Mouse (Mus musculus) forebrain, postnatal 0 days (tissue): ENCODE data around the gene Hnrnpk. TPM values are rescaled to one million over a fixed set of nuclear protein-coding genes. Genes with fewer than 3 reads are reported as not detected.
A peak's percentile ranks its signal among the peaks of the same experiment; 100 is the strongest.

Experiments used
- ATAC-seq: fragments of 200-750 bp; cut with Nextera tagmentation; 2 replicates; pipeline ENCODE4 v1.8.0; 2017; ENCODE audit warnings: mild to moderate bottlenecking, moderate library complexity
- DNase-seq: peaks from one replicate; pipeline ENCODE4 v3.0.0-alpha.2; 2015
- H3K27ac ChIP-seq: fragments of 300-500 bp; sonication (generic); 2 replicates; pipeline ENCODE4 v1.5.1; 2014; ENCODE audit warnings: low read depth, mild to moderate bottlenecking, antibody characterized with exemption, low read length, moderate library complexity, mixed read lengths
- H3K27me3 ChIP-seq: fragments of 300-500 bp; sonication (generic); 2 replicates; pipeline ENCODE4 v1.6.1; 2014; ENCODE audit warnings: mild to moderate bottlenecking, low read length, mixed read lengths; ENCODE audit not compliant: insufficient read depth
- H3K36me3 ChIP-seq: fragments of 300-500 bp; sonication (generic); 2 replicates; pipeline ENCODE4 v1.6.1; 2014; ENCODE audit warnings: mild to moderate bottlenecking, moderate library complexity; ENCODE audit not compliant: insufficient read depth
- H3K4me1 ChIP-seq: fragments of 300-500 bp; sonication (generic); 2 replicates; pipeline ENCODE4 v1.6.1; 2014; ENCODE audit warnings: antibody characterized with exemption; ENCODE audit not compliant: insufficient read depth
- H3K4me2 ChIP-seq: fragments of 300-500 bp; sonication (generic); 2 replicates; pipeline ENCODE4 v1.6.1; 2014; ENCODE audit warnings: low read depth, mild to moderate bottlenecking, moderate library complexity
- H3K4me3 ChIP-seq: fragments of 300-500 bp; sonication (generic); 2 replicates; pipeline ENCODE4 v1.5.1; 2014; ENCODE audit warnings: low read depth, low read length, mixed read lengths
- H3K9ac ChIP-seq: fragments of 300-500 bp; sonication (generic); 2 replicates; pipeline ENCODE4 v1.6.1; 2014; ENCODE audit warnings: mild to moderate bottlenecking
- H3K9me3 ChIP-seq: fragments of 300-500 bp; sonication (generic); 2 replicates; pipeline ENCODE4 v1.6.1; 2016; ENCODE audit warnings: low read length
- CTCF ChIP-seq: sonication (generic); IDR thresholded peaks from 2 replicates; pipeline ENCODE4 v1.5.1; 2016; ENCODE audit warnings: antibody characterized with exemption, control low read depth, low read depth
- WGBS: fragments of 180-500 bp; shearing (Covaris S2); extraction: QIAGEN DNeasy Blood & Tissue Kit; methylation state at CpG from one replicate; pipeline ENCODE4 v1.1.7; 2014; 5-methylcytosine and 5-hydroxymethylcytosine counted together
- microRNA counts: library from miRNA; unstranded; fragments of <30 nt; microRNA quantifications from one replicate; lab custom pipeline; 2015
- microRNA-seq, 2 experiments: library from miRNA; unstranded; fragments of <30 nt; microRNA quantifications; one replicate each; pipeline ENCODE4; 2016
- polyA plus RNA-seq: library from polyadenylated mRNA; unstranded; fragments of >200 nt; fragmentation: Nextera tagmentation; extraction: Ambion mirVana; gene quantifications from 2 replicates; pipeline ENCODE4 v1.2.1, GENCODE M21; 2015
- total RNA-seq: library from RNA; depleted of rRNA; stranded (reverse); fragments of >200 nt; gene quantifications from 2 replicates; pipeline ENCODE4 v1.2.3, GENCODE M21; 2014; rRNA removed

The Hnrnpk gene
- total and polyA plus RNA-seq, 2 experiments from 2014 or later, result 787 to 1,166 TPM

DNA sequence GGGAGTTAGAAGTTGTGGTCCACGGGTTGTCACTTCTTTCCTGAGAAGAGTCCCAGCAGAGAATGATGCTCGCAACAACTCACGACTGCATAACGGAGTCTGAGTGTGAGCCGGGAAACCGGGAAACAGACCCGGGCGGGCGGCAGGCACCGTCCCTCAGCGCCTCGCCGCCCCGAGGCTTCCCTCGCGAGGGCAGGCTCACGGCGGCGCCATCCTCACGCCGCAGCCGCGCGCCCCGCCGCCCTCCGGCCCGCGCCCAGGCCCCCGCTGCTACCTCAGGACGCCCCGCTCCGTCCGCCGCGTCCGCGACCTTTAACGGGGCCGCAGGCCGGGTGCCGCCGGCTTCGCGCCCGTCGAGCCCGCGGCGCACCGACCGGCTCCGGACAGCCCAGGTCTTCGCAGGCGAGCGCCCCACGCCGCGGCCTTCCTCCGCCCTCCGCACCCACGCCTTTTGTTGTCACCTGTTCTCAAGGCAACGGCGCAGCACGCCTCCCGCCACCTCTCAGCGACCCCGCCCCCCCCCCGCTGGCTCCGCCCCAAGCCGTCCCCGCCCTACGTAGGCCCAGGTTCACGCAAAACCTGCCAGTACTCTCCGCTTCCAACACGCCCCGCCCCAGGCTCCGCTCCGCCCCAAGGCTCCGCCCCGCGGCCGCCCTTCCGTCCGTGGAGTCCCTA is 44.4 kb downstream of the Hnrnpk start, which contains the start of gene Kif27:
Gene Kif27, minus strand, starts transcription at position 494 of the 675 bp plus-strand sequence.
- H3K4me3 ChIP-seq, result peak within 1 kb of the TSS; percentile 68
- peak within 1 kb of the TSS; percentile 54; the same call in 1 of the 2 replicates for H3K27ac ChIP-seq
- no peaks in the 10 kb centered on the region for H3K27me3 ChIP-seq
- 3% methylated on average over 81 of the region's 85 CpGs for WGBS
- peak within 1 kb of the TSS; percentile 60 for H3K9ac ChIP-seq
- no peaks in the 10 kb centered on the region for H3K36me3 ChIP-seq
- no peaks in the 10 kb centered on the region for H3K9me3 ChIP-seq
- ATAC-seq, result peak; percentile 96
- peak; percentile 78 for DNase-seq
- no peaks in the 10 kb centered on the region for H3K4me1 ChIP-seq
- peak within 1 kb of the TSS; percentile 94 for H3K4me2 ChIP-seq
- TF ChIP-seq CTCF, result no peak

DNA sequence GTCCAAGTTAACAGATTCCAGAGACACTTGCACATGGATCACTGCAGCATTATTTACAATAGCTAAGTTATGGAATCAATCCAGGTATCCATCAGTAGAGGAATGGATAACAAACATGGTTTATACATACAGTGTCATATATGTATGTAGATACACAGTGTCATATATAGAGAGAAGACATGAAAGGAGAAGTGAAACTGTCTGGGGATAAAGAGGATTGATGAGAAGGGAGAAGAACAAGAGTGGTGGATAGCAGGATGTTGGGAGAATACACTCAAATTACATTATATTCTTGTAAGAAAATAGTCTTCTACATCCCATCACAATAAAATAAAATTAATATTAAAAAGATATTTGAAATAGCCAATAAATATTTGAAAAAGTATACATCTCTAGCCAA is 50.1 kb downstream of the Hnrnpk start:
- Histone ChIP-seq H3K27me3 (no peaks in the 10 kb centered on the region), H3K9ac (no peak overlapping the region), H3K4me1 (no peaks in the 10 kb centered on the region), H3K9me3 (no peaks in the 10 kb centered on the region), H3K4me2 (no peak overlapping the region), H3K4me3 (no peak overlapping the region), H3K36me3 (no peaks in the 10 kb centered on the region), H3K27ac (no peak overlapping the region)
- DNase-seq, result no peak
- no peak for TF ChIP-seq CTCF
- ATAC-seq, result no peak

DNA sequence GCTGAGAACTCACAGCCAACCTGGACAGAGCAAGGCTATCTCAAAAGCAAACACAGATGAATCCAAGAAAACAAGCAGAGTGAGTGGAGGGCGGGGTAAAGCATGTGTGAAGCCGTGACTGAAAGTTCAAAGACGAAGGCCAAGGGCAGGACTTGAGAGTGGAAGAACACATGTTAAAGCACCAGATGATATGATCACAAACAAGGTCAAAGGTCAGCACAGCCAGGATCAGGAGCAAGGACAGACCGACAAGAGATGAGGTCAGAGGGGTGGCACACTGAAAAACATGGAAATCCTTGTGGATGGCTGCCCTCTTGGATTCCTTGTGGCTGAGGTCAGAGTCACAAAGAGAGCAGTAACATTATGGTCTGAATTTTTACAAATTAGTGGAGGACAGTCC is 52.5 kb downstream of the Hnrnpk start:
- H3K36me3 ChIP-seq, result no peaks in the 10 kb centered on the region
- H3K9me3 ChIP-seq, result no peaks in the 10 kb centered on the region
- no peaks in the 10 kb centered on the region for H3K27me3 ChIP-seq
- no peaks in the 10 kb centered on the region for H3K4me1 ChIP-seq
- no peak for TF ChIP-seq CTCF
- WGBS, result 78% methylated on average over 4 of the region's 4 CpGs
- H3K4me3 ChIP-seq, result no peak overlapping the region
- no peak overlapping the region for H3K27ac ChIP-seq
- no peak for ATAC-seq
- H3K9ac ChIP-seq, result no peak overlapping the region
- no peak for DNase-seq
- H3K4me2 ChIP-seq, result no peak overlapping the region

DNA sequence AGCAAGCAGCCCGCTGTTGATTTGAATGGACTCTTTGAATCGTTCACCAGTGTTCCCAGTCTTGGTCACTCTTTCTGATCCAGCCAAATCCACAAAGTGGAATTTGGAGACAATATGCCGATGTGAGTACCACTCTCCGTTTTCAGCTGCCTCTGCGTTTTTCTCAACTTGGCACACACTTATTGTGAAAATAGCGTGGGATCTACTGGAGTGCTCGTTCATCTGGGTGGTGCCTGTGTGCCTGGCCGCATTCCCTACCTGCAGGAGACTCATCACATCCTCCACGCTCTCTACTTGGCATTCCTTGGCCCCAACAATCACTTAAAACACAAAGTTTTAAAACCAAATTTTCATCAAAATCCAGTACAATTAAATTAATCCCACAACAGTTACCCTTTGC is 58.6 kb downstream of the Hnrnpk start:
- no peak for TF ChIP-seq CTCF
- Histone ChIP-seq H3K4me2 (no peak overlapping the region), H3K36me3 (no peaks in the 10 kb centered on the region), H3K9ac (no peak overlapping the region), H3K9me3 (no peaks in the 10 kb centered on the region), H3K4me3 (no peak overlapping the region), H3K4me1 (no peaks in the 10 kb centered on the region), H3K27me3 (no peaks in the 10 kb centered on the region), H3K27ac (no peak overlapping the region)
- no peak for ATAC-seq
- no peak for DNase-seq
- 66% methylated on average over 9 of the region's 9 CpGs for WGBS

MicroRNAs encoded within 50 kb of the gene (microRNA counts, 519-probe panel; counts per million panel counts)
- microRNA mmu-miR-7a (lab: Ali Mortazavi, UCI), result 4,390 counts per million, percentile 55 among the panel's probes with 10 or more counts

Small RNA genes lying within 50 kb of the gene (microRNA-seq; reads per million reads assigned to microRNA genes)
- 623 to 701 reads per million in 2 experiments for gene Mir7-1

Other genes with a start within 250 kb of the Hnrnpk start
- gene Idnk, start 245.7 kb downstream of the Hnrnpk start, total RNA-seq, result 20.0 and 26.0 TPM in 2 replicates
- gene Idnk, start 245.7 kb downstream of the Hnrnpk start, polyA plus RNA-seq, result 46.9 and 49.9 TPM in 2 replicates
- 125 and 172 TPM in 2 replicates for gene Ubqln1, start 187.7 kb downstream of the Hnrnpk start, total RNA-seq
- 85.9 and 118 TPM in 2 replicates for gene Ubqln1, start 187.7 kb downstream of the Hnrnpk start, polyA plus RNA-seq
- 21.0 and 26.3 TPM in 2 replicates for gene Gkap1, start 127.6 kb downstream of the Hnrnpk start, total RNA-seq
- 26.1 and 27.4 TPM in 2 replicates for gene Gkap1, start 127.6 kb downstream of the Hnrnpk start, polyA plus RNA-seq
- gene Kif27, start 44.2 kb downstream of the Hnrnpk start, total RNA-seq, result 2.3 and 5.2 TPM in 2 replicates
- 0.82 and 2.0 TPM in 2 replicates for gene Kif27, start 44.2 kb downstream of the Hnrnpk start, polyA plus RNA-seq
- gene 2210016F16Rik, start 18.1 kb downstream of the Hnrnpk start, total RNA-seq, result 16.0 and 16.8 TPM in 2 replicates
- 14.2 TPM in 2 replicates for gene 2210016F16Rik, start 18.1 kb downstream of the Hnrnpk start, polyA plus RNA-seq
- 14.0 and 20.8 TPM in 2 replicates for gene Rmi1, start 1.1 kb downstream of the Hnrnpk start, total RNA-seq
- gene Rmi1, start 1.1 kb downstream of the Hnrnpk start, polyA plus RNA-seq, result 14.2 and 18.7 TPM in 2 replicates
- 0.05 and 0.08 TPM in 2 replicates for gene Slc28a3, start 207.5 kb upstream of the Hnrnpk start, total RNA-seq
- gene Slc28a3, start 207.5 kb upstream of the Hnrnpk start, polyA plus RNA-seq, result 0.04 and 0.11 TPM in 2 replicates